Mouse (Mus musculus): ENCODE data around the gene Hoxd4.

Gene Hoxd4

GRCm38 (mm10) chr2:74708676-74709075 is 3.1 kb upstream of the Hoxd4 start:
- DNase-seq = no peak

GRCm38 (mm10) chr2:74709465-74710419 is 2.0 kb upstream of the Hoxd4 start:
- DNase-seq = no peak

GRCm38 (mm10) chr2:74710929-74711543 is 693 bp upstream of the Hoxd4 start:
- peak in 1 of 2 experiments; percentile 1 for DNase-seq

- DNase-seq = peak in 1 of 2 experiments; percentile 20
Measured at GRCm38 (mm10) chr2:74713239-74714150, 1.8 kb downstream of the Hoxd4 start.

GRCm38 (mm10) chr2:74714156-74714789 is 2.5 kb downstream of the Hoxd4 start:
- peak in 1 of 2 experiments; percentile 3 for DNase-seq

- peak in 1 of 2 experiments; percentile 14 for DNase-seq
Measured at GRCm38 (mm10) chr2:74714881-74715280, 3.2 kb downstream of the Hoxd4 start.

- peak; percentile 93 to 97 for DNase-seq
Measured at GRCm38 (mm10) chr2:74715504-74716241, 3.9 kb downstream of the Hoxd4 start.

- DNase-seq = no peak
Measured at GRCm38 (mm10) chr2:74720384-74720783, 8.7 kb downstream of the Hoxd4 start.

- DNase-seq = no peak
Measured at GRCm38 (mm10) chr2:74720955-74721491, 9.3 kb downstream of the Hoxd4 start.

- no peak for DNase-seq
Measured at GRCm38 (mm10) chr2:74721882-74722281, 10.2 kb downstream of the Hoxd4 start.

GRCm38 (mm10) chr2:74722949-74723348 is 11.2 kb downstream of the Hoxd4 start:
- no peak for DNase-seq

GRCm38 (mm10) chr2:74724244-74725015 is 12.7 kb downstream of the Hoxd4 start:
- peak in 1 of 2 experiments; percentile 22 for DNase-seq

- peak in 1 of 2 experiments; percentile 19 for DNase-seq
Measured at GRCm38 (mm10) chr2:74725171-74725570, 13.4 kb downstream of the Hoxd4 start.

- peak in 1 of 2 experiments; percentile 47 for DNase-seq
Measured at GRCm38 (mm10) chr2:74726551-74726950, 14.8 kb downstream of the Hoxd4 start, which contains the start of gene Gm28230. Gene Gm28230 (plus strand): TSS chr2:74726728.

- DNase-seq = peak in 1 of 2 experiments; percentile 7
Measured at GRCm38 (mm10) chr2:74726973-74727639, 15.4 kb downstream of the Hoxd4 start.

GRCm38 (mm10) chr2:74727640-74728302 is 16.0 kb downstream of the Hoxd4 start:
- DNase-seq = no peak

GRCm38 (mm10) chr2:74728303-74728680 is 16.6 kb downstream of the Hoxd4 start:
- DNase-seq = no peak

- no peak for DNase-seq
Measured at GRCm38 (mm10) chr2:74730331-74730730, 18.6 kb downstream of the Hoxd4 start.

GRCm38 (mm10) chr2:74731055-74731454 is 19.3 kb downstream of the Hoxd4 start:
- no peak for DNase-seq
